Mouse (Mus musculus): Measurements from ENCODE around the gene Mpped2. TPM values are rescaled to one million over a fixed set of nuclear protein-coding genes. Genes with fewer than 3 reads are reported as not detected.
A peak's percentile ranks its signal among the peaks of the same experiment; 100 is the strongest.

Gene Mpped2
- total RNA-seq, 2 experiments from 2014 or later, result 29.9 to 32.2 TPM

GRCm38 (mm10) chr2:106854758-106855157 is 161.7 kb downstream of the Mpped2 start:
- peak in 1 of 2 experiments; percentile 20 for DNase-seq (ENCODE audit: low spot score in 2 of 2)

DNA sequence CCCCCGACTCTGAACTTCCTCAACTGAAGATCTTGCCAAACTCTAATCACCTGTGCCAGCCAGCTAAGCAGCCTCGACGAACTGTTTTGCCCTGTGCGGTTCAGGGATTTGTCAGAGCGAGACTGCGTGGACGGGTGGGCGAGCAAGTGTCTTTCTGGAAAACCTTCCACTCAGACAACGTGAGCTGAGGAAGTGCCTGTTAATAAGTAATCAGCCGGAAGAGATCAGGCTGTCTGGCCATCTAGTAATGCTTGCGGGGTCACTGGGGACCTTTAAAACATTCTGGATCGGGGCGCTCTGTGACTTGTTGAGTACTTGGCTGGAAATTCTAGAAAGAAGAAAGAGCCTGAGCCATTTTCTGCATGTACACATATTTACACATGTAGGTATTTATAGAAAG is 162.1 kb downstream of the Mpped2 start:
- no peak for DNase-seq (ENCODE audit: low spot score in 2 of 2)

- DNase-seq (ENCODE audit: low spot score in 2 of 2), result no peak
Measured at GRCm38 (mm10) chr2:106855623-106856350, 162.7 kb downstream of the Mpped2 start.

GRCm38 (mm10) chr2:106856361-106856961 is 163.4 kb downstream of the Mpped2 start:
- DNase-seq (ENCODE audit: low spot score in 2 of 2), result no peak

- no peak for DNase-seq (ENCODE audit: low spot score in 2 of 2)
Measured at GRCm38 (mm10) chr2:106857258-106857657, 164.2 kb downstream of the Mpped2 start.

GRCm38 (mm10) chr2:106857711-106858110 is 164.6 kb downstream of the Mpped2 start:
- no peak for DNase-seq (ENCODE audit: low spot score in 2 of 2)

DNA sequence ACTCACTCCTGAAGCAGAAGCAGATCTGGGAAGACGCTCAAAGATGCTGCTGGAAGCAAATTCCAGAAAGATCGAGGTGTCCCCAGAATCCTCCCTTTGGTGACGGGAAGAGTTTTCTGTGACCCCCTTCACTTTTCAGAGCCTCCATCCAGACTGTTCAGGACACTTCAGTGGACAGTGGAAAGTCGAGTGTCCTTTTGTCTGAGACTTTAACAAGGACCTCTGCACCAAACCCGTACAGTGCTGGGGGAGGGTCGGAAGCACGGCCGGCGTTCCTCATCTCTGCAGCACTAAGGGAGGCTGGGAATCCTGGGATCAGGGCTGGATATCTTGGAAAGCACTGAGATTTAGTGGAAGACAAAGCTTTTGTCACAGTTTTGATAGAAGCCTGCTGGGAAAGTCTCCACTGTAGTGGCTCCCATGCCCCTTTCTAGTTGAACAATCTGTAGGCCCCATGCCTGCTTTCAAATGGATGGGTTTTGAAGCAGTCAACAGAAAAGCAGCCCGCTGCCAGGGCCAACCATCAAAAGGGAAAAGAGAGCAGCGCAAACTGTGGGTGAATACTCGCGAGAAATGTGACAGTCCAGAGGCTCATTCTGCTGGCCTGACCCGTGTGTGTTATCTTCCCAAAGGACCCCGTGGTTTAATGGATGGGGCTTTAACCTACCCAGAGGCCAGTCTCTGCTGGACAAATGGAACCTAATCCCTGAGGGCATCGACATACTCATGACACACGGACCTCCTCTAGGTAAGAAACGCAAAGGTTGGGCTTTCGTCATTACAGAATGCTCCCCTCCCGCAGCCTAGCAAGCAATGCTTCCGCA is 168.0 kb downstream of the Mpped2 start:
- no peak for DNase-seq (ENCODE audit: low spot score in 2 of 2)

DNA sequence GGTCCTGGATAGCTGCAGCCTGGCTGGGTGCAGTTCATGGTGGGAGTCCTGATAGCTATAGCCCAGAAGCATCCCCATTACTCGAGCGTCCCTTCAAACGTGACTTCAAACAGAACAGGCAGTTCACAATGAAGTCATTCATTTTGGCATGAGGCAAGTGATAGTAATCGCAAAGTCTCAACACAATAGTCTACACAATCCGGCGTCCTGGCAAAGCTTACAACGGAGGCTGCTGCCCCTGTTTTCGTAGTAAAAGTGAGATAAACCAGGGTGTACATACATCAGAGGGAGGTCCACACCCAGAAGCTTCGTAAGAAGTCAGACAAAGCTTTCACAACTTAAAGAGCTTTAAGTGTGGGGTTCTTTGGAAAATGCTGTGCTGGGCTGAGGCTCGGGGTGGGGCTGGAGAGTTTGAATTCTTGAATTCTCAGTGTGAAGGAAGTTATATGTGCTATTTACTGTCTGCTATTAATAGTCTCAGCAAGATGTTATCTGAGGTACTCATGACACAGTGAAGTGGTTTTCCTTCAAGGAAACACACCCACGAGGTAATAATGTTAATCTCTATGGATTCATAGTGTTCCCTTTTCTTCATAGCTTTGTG is 170.1 kb downstream of the Mpped2 start:
- no peak for DNase-seq (ENCODE audit: low spot score in 2 of 2)

GRCm38 (mm10) chr2:106865148-106865786 is 172.2 kb downstream of the Mpped2 start:
- no peak for DNase-seq (ENCODE audit: low spot score in 2 of 2)

DNA sequence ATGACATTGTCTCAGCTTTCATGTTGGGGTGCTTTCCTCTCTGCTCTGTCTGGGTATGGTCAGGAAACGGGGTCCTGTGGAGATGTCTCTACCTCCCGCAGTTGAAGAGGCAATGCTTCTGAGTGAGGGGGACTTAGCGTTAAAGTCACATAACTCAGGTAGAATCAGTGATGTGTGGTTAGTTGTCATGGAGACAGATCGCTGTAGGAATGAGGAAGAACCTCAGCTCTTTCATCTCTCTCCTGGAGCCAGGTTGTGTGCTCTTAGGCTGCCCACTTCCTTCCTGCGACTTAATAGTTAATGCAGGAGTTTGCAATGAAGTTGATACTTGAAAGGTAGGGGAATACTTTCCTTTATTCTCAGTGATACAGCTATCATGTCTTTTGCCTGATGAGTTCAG is 173.2 kb downstream of the Mpped2 start:
- DNase-seq (ENCODE audit: low spot score in 2 of 2), result no peak

DNA sequence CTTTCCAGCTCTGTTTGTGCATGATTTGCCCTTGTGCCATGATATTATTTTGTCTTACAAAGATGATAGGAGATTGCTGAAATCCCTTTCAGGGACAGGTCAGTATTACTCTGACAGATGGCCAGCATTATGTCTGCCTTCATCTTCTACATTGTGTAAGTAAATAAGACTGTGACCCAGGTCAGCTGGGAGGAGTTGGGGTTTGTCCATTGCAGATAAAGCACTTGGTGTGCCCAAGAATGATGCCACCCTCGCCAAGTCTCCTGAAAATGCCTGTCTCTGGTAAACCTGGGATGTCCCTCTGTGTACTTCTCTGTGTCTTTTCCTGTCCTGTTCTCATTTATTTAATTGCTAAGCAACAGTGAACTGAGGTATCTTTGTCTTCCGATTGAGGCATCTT is 177.8 kb downstream of the Mpped2 start:
- no peak for DNase-seq (ENCODE audit: low spot score in 2 of 2)

GRCm38 (mm10) chr2:106873166-106873565 is 180.1 kb downstream of the Mpped2 start:
- no peak for DNase-seq (ENCODE audit: low spot score in 2 of 2)

DNA sequence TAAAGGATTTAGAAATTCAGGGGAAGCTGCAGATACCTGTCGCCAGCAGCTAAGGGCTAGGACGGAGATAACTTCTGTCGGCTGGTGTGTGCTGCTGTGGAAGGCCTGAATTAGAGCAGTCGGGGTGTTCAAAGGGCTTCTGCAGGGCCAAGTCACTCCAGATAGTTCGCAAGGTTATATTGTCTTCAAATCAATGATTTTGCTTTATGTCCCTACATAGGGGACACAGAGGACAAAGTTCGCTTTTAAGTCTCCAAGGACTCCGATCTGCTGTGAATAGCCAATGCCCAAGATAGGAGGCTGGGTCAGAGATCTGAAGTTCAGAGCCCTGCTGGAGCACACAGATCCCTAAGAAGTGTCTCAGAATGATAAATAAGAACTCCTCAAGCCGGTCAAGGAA is 190.3 kb downstream of the Mpped2 start:
- no peak for DNase-seq (ENCODE audit: low spot score in 2 of 2)

DNA sequence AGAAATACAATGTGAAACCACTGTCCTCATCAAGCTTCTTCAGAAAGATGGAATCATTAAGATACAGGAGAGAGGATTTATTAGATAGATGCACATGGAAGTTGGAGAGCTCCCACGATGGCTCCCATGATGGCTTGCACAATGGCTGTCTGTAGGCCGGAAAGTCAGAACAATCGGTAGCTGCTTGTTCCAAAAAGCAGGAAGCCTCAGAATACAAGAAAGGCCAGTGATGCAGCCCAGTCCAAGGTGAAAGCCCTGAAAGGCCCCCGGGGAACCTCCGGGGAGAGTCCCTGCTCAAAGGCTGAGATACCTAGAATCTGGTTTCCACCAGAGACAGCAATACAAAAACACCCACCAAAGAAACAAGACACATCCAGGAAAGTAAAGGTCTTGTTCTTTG is 195.1 kb downstream of the Mpped2 start:
- DNase-seq (ENCODE audit: low spot score in 2 of 2), result no peak

- DNase-seq (ENCODE audit: low spot score in 2 of 2), result no peak
Measured at GRCm38 (mm10) chr2:106889297-106890000, 196.4 kb downstream of the Mpped2 start.

DNA sequence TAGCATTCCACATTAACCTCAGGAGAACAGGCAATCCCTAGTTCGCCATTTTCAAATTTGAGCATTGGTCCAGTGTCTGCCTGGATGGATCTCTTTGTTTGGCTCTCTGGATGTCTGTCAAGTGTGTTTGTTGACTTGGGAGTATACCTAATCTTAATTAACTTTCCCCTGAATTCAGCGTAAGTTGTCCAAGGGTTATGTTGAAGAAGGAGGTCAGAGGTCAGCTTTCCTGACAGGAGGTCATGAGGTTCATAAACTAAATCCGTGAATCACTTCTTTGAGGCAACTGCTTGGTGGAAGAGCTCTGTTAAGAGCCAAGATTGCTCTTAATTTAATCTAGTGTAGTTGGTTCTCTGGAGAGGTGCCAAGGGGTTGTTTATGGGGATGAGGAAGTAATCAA is 200.3 kb downstream of the Mpped2 start:
- no peak for DNase-seq (ENCODE audit: low spot score in 2 of 2)

- no peak for DNase-seq (ENCODE audit: low spot score in 2 of 2)
Measured at GRCm38 (mm10) chr2:106895326-106896023, 202.4 kb downstream of the Mpped2 start.

DNA sequence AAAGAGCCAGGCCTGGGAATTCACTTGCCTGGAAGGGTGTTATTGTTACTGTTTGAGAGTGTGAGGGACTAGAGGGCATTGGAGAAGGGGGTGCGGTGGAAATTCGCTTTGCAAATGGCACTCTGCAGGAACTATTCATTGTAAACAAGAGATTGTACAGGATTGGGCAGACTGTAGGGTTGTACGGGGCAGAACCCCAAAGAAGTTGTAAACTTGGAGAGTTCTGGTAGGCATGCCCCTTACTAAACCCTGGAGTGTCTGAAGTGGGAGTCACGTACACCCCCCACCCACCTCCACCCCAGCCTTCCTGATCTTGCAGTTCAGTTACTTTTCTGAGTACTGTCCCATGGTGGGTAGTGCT is 202.9 kb downstream of the Mpped2 start:
- no peak for DNase-seq (ENCODE audit: low spot score in 2 of 2)

DNA sequence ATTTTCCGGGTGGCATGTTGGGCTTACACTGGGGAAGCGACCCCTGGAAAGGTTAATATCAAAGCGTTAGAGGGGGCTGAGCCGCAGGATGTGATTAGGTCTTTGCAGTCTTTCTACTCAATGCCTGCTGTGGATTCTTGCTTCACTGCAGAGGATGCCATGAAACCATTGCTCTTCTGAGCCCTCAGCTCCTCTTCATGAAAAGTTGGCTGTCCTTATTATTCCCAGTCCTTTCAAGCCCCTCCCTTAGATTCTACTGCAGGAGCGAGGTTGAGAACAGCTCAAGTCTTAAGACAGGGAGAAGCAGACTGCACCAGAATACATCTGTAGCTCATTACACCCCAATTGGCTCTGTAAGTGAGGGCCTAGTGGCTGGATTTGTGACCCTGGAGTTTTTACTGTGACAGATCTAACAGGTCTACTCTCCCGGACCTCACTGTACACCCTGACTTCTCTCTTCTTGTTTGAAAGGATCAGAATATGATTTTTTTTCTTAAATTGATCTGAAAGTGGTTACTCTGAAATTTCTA is 218.9 kb downstream of the Mpped2 start:
- DNase-seq (ENCODE audit: low spot score in 2 of 2), result no peak

Data from left cerebral cortex, adult 18-20 months (tissue).